In genomic region chr19:5822174-5822833, GRCm38 (mm10) we compare ENCODE assay signal across 8 mouse cellular contexts. TPM values are rescaled to one million over a fixed set of nuclear protein-coding genes. Genes with fewer than 3 reads are reported as not detected.
DNase-seq lines count a peak whose midpoint lies in the region; ATAC-seq lines count a peak whose summit lies in the region.

No protein-coding gene starts in this region.

- 0 out of 2 replicates have a peak, but pooled peaks have one; percentile 19 for ATAC-seq in hindbrain, embryonic 12.5 days (ENCODE audit: low FRiP score)
- ATAC-seq in stomach, embryonic 14.5 days (ENCODE audit: insufficient number of reproducible peaks, insufficient read depth, low FRiP score, low read depth): no peak

- no peak overlapping the region for H3K4me3 ChIP-seq in hindbrain, embryonic 12.5 days
- no peak overlapping the region for H3K4me3 ChIP-seq in stomach, embryonic 14.5 days (ENCODE audit: low read depth, low read length)

- H3K4me2 ChIP-seq in hindbrain, embryonic 12.5 days (replicated peaks): no peak overlapping the region
- H3K4me2 ChIP-seq in stomach, embryonic 14.5 days (replicated peaks; ENCODE audit: low read depth, low read length): no peak overlapping the region

- no peaks in the 10 kb centered on the region for H3K36me3 ChIP-seq in hindbrain, embryonic 12.5 days
- no peaks in the 10 kb centered on the region for H3K36me3 ChIP-seq in stomach, embryonic 14.5 days (ENCODE audit: control insufficient read depth, insufficient read depth, low read length)

- peaks cover 24% of the 10 kb centered on the region for H3K4me1 ChIP-seq in hindbrain, embryonic 12.5 days
- peaks cover 24% of the 10 kb centered on the region for H3K4me1 ChIP-seq in stomach, embryonic 14.5 days (ENCODE audit: control insufficient read depth, insufficient read depth, low read length)

- peak; percentile 47 to 79 for DNase-seq in layer of hippocampus, adult 18-20 months (ENCODE audit: low spot score in 2 of 2)
- no peak for DNase-seq in layer of hippocampus, adult 8-10 months (ENCODE audit: low spot score in 2 of 2)
- peak; percentile 74 for DNase-seq in Muller cell, postnatal 12 days (ENCODE audit: inconsistent ontology term)
- peak; percentile 39 for DNase-seq in embryo, embryonic 11 days
- DNase-seq in ovary, postnatal 10 days (ENCODE audit: low spot score): no peak
- DNase-seq in c-Kit-positive CD71-positive TER-119-positive erythroid progenitor cells, embryonic 14.5 days (ENCODE audit: low spot score): no peak

- 48% methylated on average over 12 of the region's 12 CpGs for WGBS in hindbrain, embryonic 12.5 days
- WGBS in stomach, embryonic 14.5 days: 46% methylated on average over 12 of the region's 12 CpGs

- H3K9me3 ChIP-seq in hindbrain, embryonic 12.5 days (replicated peaks): no peaks in the 10 kb centered on the region
- no peaks in the 10 kb centered on the region for H3K9me3 ChIP-seq in stomach, embryonic 14.5 days (ENCODE audit: control insufficient read depth, low read depth, low read length)

- H3K9ac ChIP-seq in hindbrain, embryonic 12.5 days: no peak overlapping the region
- H3K9ac ChIP-seq in stomach, embryonic 14.5 days (replicated peaks; ENCODE audit: low read depth, low read length): no peak overlapping the region

- H3K27me3 ChIP-seq in hindbrain, embryonic 12.5 days: no peaks in the 10 kb centered on the region
- H3K27me3 ChIP-seq in stomach, embryonic 14.5 days (ENCODE audit: control insufficient read depth, insufficient read depth, low read length): no peaks in the 10 kb centered on the region

- no peak overlapping the region for H3K27ac ChIP-seq in hindbrain, embryonic 12.5 days
- 0 out of 2 replicates have a peak overlapping the region, but pooled peaks have one; percentile 27 for H3K27ac ChIP-seq in stomach, embryonic 14.5 days (ENCODE audit: low read length)

RNA-seq across cellular contexts. Expression of gene Scyl1, which starts 51.1 kb away (rescaled TPM):
- total RNA-seq in layer of hippocampus, adult 18-20 months (2021): 10 to 100 TPM; 77.3 to 80.3 TPM
- 10 to 100 TPM; 77.7 to 94.4 (median 88.1) TPM for total RNA-seq in layer of hippocampus, adult 8-10 months (2022)
- 71.8 and 73.7 TPM in 2 replicates for polyA plus RNA-seq in hindbrain, embryonic 12.5 days (2016; fragmentation: Nextera tagmentation; extraction: Ambion mirVana)
- polyA plus RNA-seq in stomach, embryonic 14.5 days (2014; fragmentation: Nextera tagmentation; extraction: Ambion mirVana): 67.6 and 72.1 TPM in 2 replicates

RNA-seq across cellular contexts. Expression of gene Frmd8, which starts 52.8 kb away (rescaled TPM):
- total RNA-seq in layer of hippocampus, adult 18-20 months (2021): 10 to 100 TPM; 12.7 to 13.0 TPM
- 10 to 100 TPM; 10.4 to 20.8 (median 16.3) TPM for total RNA-seq in layer of hippocampus, adult 8-10 months (2022)
- polyA plus RNA-seq in hindbrain, embryonic 12.5 days (2016; fragmentation: Nextera tagmentation; extraction: Ambion mirVana): 28.7 and 29.9 TPM in 2 replicates
- 18.3 and 18.6 TPM in 2 replicates for polyA plus RNA-seq in stomach, embryonic 14.5 days (2014; fragmentation: Nextera tagmentation; extraction: Ambion mirVana)

RNA-seq across cellular contexts. Expression of gene Slc25a45, which starts 55.3 kb away (rescaled TPM):
- 1 to 10 TPM; 2.9 to 3.2 TPM for total RNA-seq in layer of hippocampus, adult 18-20 months (2021)
- 1 to 10 TPM; 3.1 to 7.1 (median 4.5) TPM for total RNA-seq in layer of hippocampus, adult 8-10 months (2022)
- 2.0 and 2.2 TPM in 2 replicates for polyA plus RNA-seq in hindbrain, embryonic 12.5 days (2016; fragmentation: Nextera tagmentation; extraction: Ambion mirVana)
- polyA plus RNA-seq in stomach, embryonic 14.5 days (2014; fragmentation: Nextera tagmentation; extraction: Ambion mirVana): 1.8 and 2.8 TPM in 2 replicates

Comparison
In these comparisons a context has a peak if more than half of its experiments do, and no peak if none do; other contexts are left out.
1. DNase-seq: peak in layer of hippocampus, adult 18-20 months (2 of 2), Muller cell, postnatal 12 days (single experiment) and embryo, embryonic 11 days (single experiment); none in layer of hippocampus, adult 8-10 months (0 of 2), ovary, postnatal 10 days (single experiment) and c-Kit-positive CD71-positive TER-119-positive erythroid progenitor cells, embryonic 14.5 days (single experiment).